Mouse (Mus musculus): ENCODE measurements around the gene Col6a2. TPM values are rescaled to one million over a fixed set of nuclear protein-coding genes. Genes with fewer than 3 reads are reported as not detected.

Gene Col6a2
- total RNA-seq, 1 experiment: 1.3 TPM

DNA sequence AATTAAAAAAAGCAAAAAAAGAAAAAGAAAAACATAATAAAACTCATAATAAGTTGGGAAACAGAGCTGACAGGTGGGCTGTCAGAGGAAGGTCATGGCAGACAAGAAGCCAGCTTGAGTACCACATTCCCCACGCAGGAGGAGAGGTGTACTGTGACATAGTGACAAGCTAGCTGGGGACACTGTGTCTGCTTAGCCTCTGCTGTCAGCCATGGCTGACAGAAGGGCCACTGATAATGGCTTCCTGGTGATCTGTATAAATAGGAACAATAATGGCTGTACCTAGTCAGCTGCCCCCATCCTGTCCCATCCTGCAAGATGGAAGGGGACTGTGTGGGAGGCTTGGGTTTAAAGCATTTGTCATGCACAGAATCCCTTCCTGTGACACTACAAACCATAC, 37.2 kb downstream of the Col6a2 start:
- no peak for TF ChIP-seq ZC3H11A (IDR thresholded peaks at IDR 0.05; ENCODE audit: borderline replicate concordance, low read depth, low read length)
- no peak for TF ChIP-seq HCFC1 (IDR thresholded peaks at IDR 0.05; ENCODE audit: borderline replicate concordance, insufficient read depth, low read length)
- no peak for TF ChIP-seq MAFK (IDR thresholded peaks at IDR 0.05; ENCODE audit: insufficient read depth, low read depth, low read length)
- no peak for TF ChIP-seq CHD2 (IDR thresholded peaks at IDR 0.05; ENCODE audit: low read depth, low read length)
- TF ChIP-seq ZNF384 (IDR thresholded peaks at IDR 0.05; ENCODE audit: low read depth, low read length): no peak

DNA sequence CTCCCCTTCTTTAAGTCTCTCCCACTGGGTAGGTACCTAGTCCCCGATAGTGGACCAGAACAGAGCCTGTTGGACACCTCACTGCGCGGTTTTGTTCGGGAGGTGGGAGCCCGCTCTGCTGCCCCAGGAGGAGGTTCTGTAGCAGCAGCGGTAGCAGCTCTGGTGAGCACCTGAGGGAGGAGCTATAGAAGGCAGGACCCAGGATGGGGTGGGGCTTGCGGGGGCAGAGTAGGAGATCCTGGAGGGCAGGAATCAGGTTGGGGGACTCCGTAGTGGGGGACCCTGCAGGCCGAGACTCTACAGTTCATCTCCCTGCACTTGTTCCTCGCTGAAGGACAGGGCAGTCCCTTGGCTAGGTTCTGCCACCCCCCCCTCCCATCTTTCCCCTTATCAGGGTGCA, 39.3 kb downstream of the Col6a2 start:
- H3K4me3 ChIP-seq (ENCODE audit: insufficient read depth in 1 of 2, low read depth in 1 of 2, low read length in 2 of 2, poor library complexity in 1 of 2, severe bottlenecking in 1 of 2): peak overlapping the region in 1 of 2 experiments; percentile 46; a peak in 2 of 4 replicates
- H3K36me3 ChIP-seq (ENCODE audit: control insufficient read depth, insufficient read depth, low read length, poor library complexity, severe bottlenecking): no peaks in the 10 kb centered on the region
- in situ Hi-C loops (cut with MboI; ENCODE audit: low sequenced_read_pairs in 2 of 2, unreplicated experiment in 2 of 2): no loop called here
- H3K9ac ChIP-seq (ENCODE audit: insufficient read depth, low read depth, low read length, poor library complexity, severe bottlenecking): no peak overlapping the region
- no peak overlapping the region for H3K27ac ChIP-seq (ENCODE audit: insufficient read depth, low read depth, low read length, poor library complexity, severe bottlenecking)
- H3K9me3 ChIP-seq (ENCODE audit: control insufficient read depth, insufficient read depth, low read depth, low read length): no peaks in the 10 kb centered on the region
- no peaks in the 10 kb centered on the region for H3K4me1 ChIP-seq (ENCODE audit: control insufficient read depth in 2 of 2, insufficient read depth in 2 of 2, low read length in 2 of 2, poor library complexity in 1 of 2)
- DNase-seq (ENCODE audit: low read depth, low spot score): no peak
- no peak for TF ChIP-seq ZNF384 (IDR thresholded peaks at IDR 0.05; ENCODE audit: low read depth, low read length)
- TF ChIP-seq ZC3H11A (IDR thresholded peaks at IDR 0.05; ENCODE audit: borderline replicate concordance, low read depth, low read length): no peak
- TF ChIP-seq CHD2 (IDR thresholded peaks at IDR 0.05; ENCODE audit: low read depth, low read length): no peak
- no peak for TF ChIP-seq HCFC1 (IDR thresholded peaks at IDR 0.05; ENCODE audit: borderline replicate concordance, insufficient read depth, low read length)
- no peak for TF ChIP-seq MAFK (IDR thresholded peaks at IDR 0.05; ENCODE audit: insufficient read depth, low read depth, low read length)

More for the DNA sequence above, 37.2 kb downstream of the Col6a2 start:
- Histone ChIP-seq H3K4me1 (ENCODE audit: control insufficient read depth in 2 of 2, insufficient read depth in 2 of 2, low read length in 2 of 2, poor library complexity in 1 of 2) (no peaks in the 10 kb centered on the region), H3K4me3 (ENCODE audit: insufficient read depth in 1 of 2, low read depth in 1 of 2, low read length in 2 of 2, poor library complexity in 1 of 2, severe bottlenecking in 1 of 2) (no peak overlapping the region), H3K9ac (ENCODE audit: insufficient read depth, low read depth, low read length, poor library complexity, severe bottlenecking) (no peak overlapping the region), H3K9me3 (ENCODE audit: control insufficient read depth, insufficient read depth, low read depth, low read length) (no peaks in the 10 kb centered on the region), H3K36me3 (ENCODE audit: control insufficient read depth, insufficient read depth, low read length, poor library complexity, severe bottlenecking) (no peaks in the 10 kb centered on the region), H3K27ac (ENCODE audit: insufficient read depth, low read depth, low read length, poor library complexity, severe bottlenecking) (no peak overlapping the region)
- in situ Hi-C loops (cut with MboI; ENCODE audit: low sequenced_read_pairs in 2 of 2, unreplicated experiment in 2 of 2): no loop called here
- DNase-seq (ENCODE audit: low read depth, low spot score): no peak

DNA sequence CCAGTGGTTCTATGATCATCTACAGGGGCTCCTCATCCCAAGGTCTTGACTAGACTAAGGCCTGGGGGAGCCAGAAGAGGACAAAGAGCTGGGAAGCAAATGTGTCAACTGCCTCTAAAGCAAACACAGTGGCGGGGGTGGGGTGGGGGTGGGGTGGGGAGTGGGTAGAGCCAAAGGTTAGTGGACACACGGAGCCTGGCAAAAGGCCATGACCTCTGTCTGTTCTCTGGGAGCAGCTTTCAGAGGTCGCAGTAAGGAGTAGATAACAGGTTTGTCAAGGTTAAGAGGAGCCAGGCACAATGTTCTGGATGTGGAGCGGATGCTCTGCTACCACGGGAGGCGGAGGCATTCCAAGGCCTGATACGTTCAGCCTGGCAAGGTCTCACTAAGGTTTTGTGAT, 46.5 kb downstream of the Col6a2 start:
- TF ChIP-seq CHD2 (IDR thresholded peaks at IDR 0.05; ENCODE audit: low read depth, low read length) (no peak), ZC3H11A (IDR thresholded peaks at IDR 0.05; ENCODE audit: borderline replicate concordance, low read depth, low read length) (no peak), ZNF384 (IDR thresholded peaks at IDR 0.05; ENCODE audit: low read depth, low read length) (no peak), MAFK (IDR thresholded peaks at IDR 0.05; ENCODE audit: insufficient read depth, low read depth, low read length) (no peak), HCFC1 (IDR thresholded peaks at IDR 0.05; ENCODE audit: borderline replicate concordance, insufficient read depth, low read length) (no peak)
- H3K9ac ChIP-seq (ENCODE audit: insufficient read depth, low read depth, low read length, poor library complexity, severe bottlenecking): no peak overlapping the region
- in situ Hi-C loops (cut with MboI; ENCODE audit: low sequenced_read_pairs in 2 of 2, unreplicated experiment in 2 of 2): no loop called here

DNA sequence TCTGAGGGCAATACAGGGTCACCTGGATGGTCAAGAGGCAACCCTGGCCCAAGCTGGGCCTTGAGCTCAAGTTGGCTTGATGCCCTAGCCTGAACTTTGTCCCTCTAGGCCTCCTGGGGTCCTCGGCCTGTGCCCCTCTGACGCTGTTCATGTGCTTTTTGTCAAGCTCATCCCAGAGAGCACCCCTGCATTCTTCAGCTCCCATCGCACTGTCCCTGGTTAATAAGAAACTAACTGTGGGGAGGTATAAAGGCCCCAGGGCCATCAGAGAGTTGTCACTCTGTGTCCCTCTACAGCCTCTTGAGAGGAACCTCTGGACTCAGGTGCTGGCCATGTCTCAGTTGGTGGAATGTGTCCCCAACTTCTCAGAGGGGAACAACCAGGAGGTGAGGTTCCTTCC, 48.1 kb downstream of the Col6a2 start, which contains the start of gene Ftcd:
Ftcd (plus strand) TSS at position 275 of the 400 bp plus-strand sequence.
- H3K9ac ChIP-seq (ENCODE audit: insufficient read depth, low read depth, low read length, poor library complexity, severe bottlenecking): no peak within 1 kb of the TSS
- H3K4me1 ChIP-seq (ENCODE audit: control insufficient read depth in 2 of 2, insufficient read depth in 2 of 2, low read length in 2 of 2, poor library complexity in 1 of 2): peaks cover 0 to 5% of the 10 kb centered on the region in 2 experiments; a peak in 2 of 4 replicates
- TF ChIP-seq ZNF384 (IDR thresholded peaks at IDR 0.05; ENCODE audit: low read depth, low read length) (no peak), CHD2 (IDR thresholded peaks at IDR 0.05; ENCODE audit: low read depth, low read length) (no peak), HCFC1 (IDR thresholded peaks at IDR 0.05; ENCODE audit: borderline replicate concordance, insufficient read depth, low read length) (no peak), MAFK (IDR thresholded peaks at IDR 0.05; ENCODE audit: insufficient read depth, low read depth, low read length) (no peak)
- H3K9me3 ChIP-seq (ENCODE audit: control insufficient read depth, insufficient read depth, low read depth, low read length): no peaks in the 10 kb centered on the region
- H3K27ac ChIP-seq (ENCODE audit: insufficient read depth, low read depth, low read length, poor library complexity, severe bottlenecking): no peak within 1 kb of the TSS
- H3K4me3 ChIP-seq (ENCODE audit: insufficient read depth in 1 of 2, low read depth in 1 of 2, low read length in 2 of 2, poor library complexity in 1 of 2, severe bottlenecking in 1 of 2): no peak within 1 kb of the TSS
- H3K36me3 ChIP-seq (ENCODE audit: control insufficient read depth, insufficient read depth, low read length, poor library complexity, severe bottlenecking): no peaks in the 10 kb centered on the region
- in situ Hi-C loops (cut with MboI; ENCODE audit: low sequenced_read_pairs in 2 of 2, unreplicated experiment in 2 of 2): no loop called here
- no peak for DNase-seq (ENCODE audit: low read depth, low spot score)

More for the DNA sequence above, 46.5 kb downstream of the Col6a2 start:
- Histone ChIP-seq H3K4me3 (ENCODE audit: insufficient read depth in 1 of 2, low read depth in 1 of 2, low read length in 2 of 2, poor library complexity in 1 of 2, severe bottlenecking in 1 of 2) (no peak overlapping the region), H3K36me3 (ENCODE audit: control insufficient read depth, insufficient read depth, low read length, poor library complexity, severe bottlenecking) (no peaks in the 10 kb centered on the region), H3K9me3 (ENCODE audit: control insufficient read depth, insufficient read depth, low read depth, low read length) (no peaks in the 10 kb centered on the region), H3K27ac (ENCODE audit: insufficient read depth, low read depth, low read length, poor library complexity, severe bottlenecking) (no peak overlapping the region), H3K4me1 (ENCODE audit: control insufficient read depth in 2 of 2, insufficient read depth in 2 of 2, low read length in 2 of 2, poor library complexity in 1 of 2) (peaks cover 0 to 2% of the 10 kb centered on the region in 2 experiments; a peak in 1 of 4 replicates)
- DNase-seq (ENCODE audit: low read depth, low spot score): no peak

DNA sequence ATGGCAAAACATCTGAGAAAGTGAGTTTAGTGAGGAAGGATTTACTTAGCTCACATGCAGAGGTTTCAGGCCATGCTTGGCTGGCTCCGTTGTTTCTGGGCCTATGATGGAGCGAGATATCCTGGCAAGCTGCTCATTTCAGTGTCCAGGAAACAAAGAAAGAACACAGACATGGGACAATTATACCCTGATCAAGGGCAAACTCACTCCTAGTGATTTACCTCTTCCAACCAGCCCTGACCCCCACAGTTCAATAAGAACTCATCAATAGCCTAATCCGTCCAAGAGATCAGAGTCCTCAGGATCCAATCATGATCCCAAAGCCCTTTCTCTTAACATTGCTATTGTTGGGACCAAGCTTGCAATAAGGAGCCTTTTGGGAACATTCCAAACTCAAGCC, 51.3 kb downstream of the Col6a2 start:
- Histone ChIP-seq H3K36me3 (ENCODE audit: control insufficient read depth, insufficient read depth, low read length, poor library complexity, severe bottlenecking) (no peaks in the 10 kb centered on the region), H3K9me3 (ENCODE audit: control insufficient read depth, insufficient read depth, low read depth, low read length) (no peaks in the 10 kb centered on the region), H3K4me3 (ENCODE audit: insufficient read depth in 1 of 2, low read depth in 1 of 2, low read length in 2 of 2, poor library complexity in 1 of 2, severe bottlenecking in 1 of 2) (no peak overlapping the region), H3K27ac (ENCODE audit: insufficient read depth, low read depth, low read length, poor library complexity, severe bottlenecking) (no peak overlapping the region), H3K9ac (ENCODE audit: insufficient read depth, low read depth, low read length, poor library complexity, severe bottlenecking) (no peak overlapping the region), H3K4me1 (ENCODE audit: control insufficient read depth in 2 of 2, insufficient read depth in 2 of 2, low read length in 2 of 2, poor library complexity in 1 of 2) (peaks cover 0 to 9% of the 10 kb centered on the region in 2 experiments; a peak in 2 of 4 replicates)
- in situ Hi-C loops (cut with MboI; ENCODE audit: low sequenced_read_pairs in 2 of 2, unreplicated experiment in 2 of 2): no loop called here
- TF ChIP-seq ZNF384 (IDR thresholded peaks at IDR 0.05; ENCODE audit: low read depth, low read length): no peak
- TF ChIP-seq MAFK (IDR thresholded peaks at IDR 0.05; ENCODE audit: insufficient read depth, low read depth, low read length): no peak
- TF ChIP-seq CHD2 (IDR thresholded peaks at IDR 0.05; ENCODE audit: low read depth, low read length): no peak
- TF ChIP-seq ZC3H11A (IDR thresholded peaks at IDR 0.05; ENCODE audit: borderline replicate concordance, low read depth, low read length): no peak
- no peak for TF ChIP-seq HCFC1 (IDR thresholded peaks at IDR 0.05; ENCODE audit: borderline replicate concordance, insufficient read depth, low read length)
- DNase-seq (ENCODE audit: low read depth, low spot score): no peak

All from ES-E14 (cell line).